Mouse (Mus musculus): ENCODE results near the gene Clpp.

DNA sequence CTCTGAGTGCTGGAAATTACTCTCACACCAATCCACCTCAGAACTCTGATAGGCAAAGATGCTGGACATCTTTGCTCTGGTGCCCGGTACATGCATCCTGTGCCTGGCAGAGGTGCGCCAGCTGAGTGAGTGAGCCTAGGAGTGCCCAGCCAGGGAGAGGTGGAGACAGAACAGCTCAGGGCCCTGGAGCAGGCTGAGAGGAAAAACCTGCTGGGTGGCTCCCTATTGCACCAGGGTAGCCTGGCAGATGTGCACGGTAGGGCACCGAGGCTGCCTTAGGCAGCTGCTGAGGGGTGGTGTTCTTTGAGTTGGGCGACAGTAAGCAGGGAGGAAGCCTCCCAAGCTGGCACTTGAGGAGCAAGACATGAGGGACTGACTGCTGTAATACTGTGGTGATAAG is 8.1 kb upstream of the Clpp start, which contains the start of gene Acer1:
- no peak for TF ChIP-seq POLR2A (IDR thresholded peaks at IDR 0.05; ENCODE audit: insufficient read length, low read depth)
- TF ChIP-seq POLR2AphosphoS2 (IDR thresholded peaks at IDR 0.05; ENCODE audit: insufficient read length, low read depth) = no peak
- TF ChIP-seq MAX (IDR thresholded peaks at IDR 0.05; ENCODE audit: low read depth) = no peak
- TF ChIP-seq E2F4 (IDR thresholded peaks at IDR 0.05; ENCODE audit: insufficient read depth) = no peak
- TF ChIP-seq TCF12 (IDR thresholded peaks at IDR 0.05; ENCODE audit: insufficient read depth, poor library complexity, severe bottlenecking) = no peak
- TF ChIP-seq USF1 (IDR thresholded peaks at IDR 0.05; ENCODE audit: low read depth) = no peak
- no peak for TF ChIP-seq MYOG (IDR thresholded peaks at IDR 0.05; ENCODE audit: control insufficient read depth in 1 of 3, insufficient read depth in 1 of 3, insufficient read length in 2 of 3, low read depth in 2 of 3)
- no peak for TF ChIP-seq MYOD1 (IDR thresholded peaks at IDR 0.05; ENCODE audit: control insufficient read depth in 1 of 3, insufficient read length in 2 of 3, low read depth in 2 of 3)
- no peak for TF ChIP-seq REST (IDR thresholded peaks at IDR 0.05; ENCODE audit: insufficient read depth, insufficient read length)
